Mouse (Mus musculus) liver, embryonic 11.5 days (tissue): ENCODE measurements around the gene Lrrc8a. TPM values are rescaled to one million over a fixed set of nuclear protein-coding genes. Genes with fewer than 3 reads are reported as not detected.

Source experiments
- ATAC-seq: fragments of 200-750 bp; cut with Nextera tagmentation; replicated peaks from 2 replicates; pipeline ENCODE4 v1.8.0; 2017; ENCODE audit warnings: moderate number of reproducible peaks, mild to moderate bottlenecking, moderate TSS enrichment, moderate library complexity; ENCODE audit not compliant: low FRiP score
- DNase-seq: peaks from one replicate; pipeline ENCODE4 v3.0.0-alpha.2; 2017; ENCODE audit warnings: low spot score
- H3K27ac ChIP-seq: fragments of 300-500 bp; sonication (generic); 2 replicates; pipeline ENCODE4 v1.5.1; 2014; ENCODE audit warnings: mild to moderate bottlenecking, low read depth, low read length, control low read depth
- H3K27me3 ChIP-seq: fragments of 300-500 bp; sonication (generic); replicated peaks from 2 replicates; pipeline ENCODE4 v1.6.1; 2014; ENCODE audit warnings: low read length, mixed read lengths; ENCODE audit not compliant: control insufficient read depth, insufficient read depth
- H3K36me3 ChIP-seq: fragments of 300-500 bp; sonication (generic); 2 replicates; pipeline ENCODE4 v1.6.1; 2014; ENCODE audit warnings: mild to moderate bottlenecking, low read length, moderate library complexity, mixed read lengths; ENCODE audit not compliant: control insufficient read depth, insufficient read depth
- H3K4me1 ChIP-seq: fragments of 300-500 bp; sonication (generic); replicated peaks from 2 replicates; pipeline ENCODE4 v1.6.1; 2014; ENCODE audit warnings: low read length, mixed read lengths; ENCODE audit not compliant: control insufficient read depth, insufficient read depth
- H3K4me2 ChIP-seq: fragments of 300-500 bp; sonication (generic); 2 replicates; pipeline ENCODE4 v1.6.1; 2014; ENCODE audit warnings: mild to moderate bottlenecking, control low read depth, moderate library complexity
- H3K4me3 ChIP-seq: fragments of 300-500 bp; sonication (generic); 2 replicates; pipeline ENCODE4 v1.5.1; 2014; ENCODE audit warnings: low read depth, low read length, control low read depth
- H3K9ac ChIP-seq: fragments of 300-500 bp; sonication (generic); 2 replicates; pipeline ENCODE4 v1.6.1; 2014; ENCODE audit warnings: low read depth, low read length, control low read depth
- H3K9me3 ChIP-seq: fragments of 300-500 bp; sonication (generic); 2 replicates; pipeline ENCODE4 v1.6.1; 2016; ENCODE audit warnings: low read length, inconsistent platforms, mixed read lengths; ENCODE audit not compliant: control insufficient read depth
- WGBS: fragments of 180-500 bp; shearing (Covaris S2); extraction: QIAGEN DNeasy Blood & Tissue Kit; methylation state at CpG from one replicate; pipeline ENCODE4 v1.1.7; 2014; 5-methylcytosine and 5-hydroxymethylcytosine counted together
- polyA plus RNA-seq: library from polyadenylated mRNA; unstranded; fragments of >200 nt; fragmentation: Nextera tagmentation; extraction: Ambion mirVana; gene quantifications from 2 replicates; pipeline ENCODE4 v1.2.1, GENCODE M21; 2014

Gene Lrrc8a
- polyA plus RNA-seq, 1 experiment from 2014 or later, result 21.4 TPM

- DNase-seq (no peak), ATAC-seq (no peak)
- Histone ChIP-seq H3K4me3 (peak overlapping the region; percentile 88), H3K9ac (peak overlapping the region; percentile 93), H3K9me3 (no peaks in the 10 kb centered on the region), H3K36me3 (peaks cover 14% of the 10 kb centered on the region; the same call in 1 of the 2 replicates), H3K4me1 (peaks cover 20% of the 10 kb centered on the region), H3K4me2 (peak overlapping the region; percentile 99), H3K27me3 (no peaks in the 10 kb centered on the region), H3K27ac (peak overlapping the region; percentile 75; the same call in 1 of the 2 replicates)
- WGBS, result 0% methylated on average over 10 of the region's 10 CpGs
Observed at GRCm38 (mm10) chr2:30287027-30287373, 49.5 kb downstream of the Lrrc8a start.

GRCm38 (mm10) chr2:30299525-30299924 lies 62.0 kb downstream of the Lrrc8a start:
- no peak overlapping the region for H3K27ac ChIP-seq
- no peak overlapping the region for H3K9ac ChIP-seq
- ATAC-seq (no peak), DNase-seq (no peak)
- H3K36me3 ChIP-seq, result peaks cover 29% of the 10 kb centered on the region
- no peaks in the 10 kb centered on the region for H3K4me1 ChIP-seq
- no peaks in the 10 kb centered on the region for H3K27me3 ChIP-seq
- H3K4me3 ChIP-seq, result no peak overlapping the region
- no peak overlapping the region for H3K4me2 ChIP-seq
- WGBS, result 70% methylated on average over 3 of the region's 3 CpGs
- H3K9me3 ChIP-seq, result no peaks in the 10 kb centered on the region

GRCm38 (mm10) chr2:30299966-30300365 lies 62.5 kb downstream of the Lrrc8a start:
- no peak overlapping the region for H3K4me2 ChIP-seq
- no peak overlapping the region for H3K4me3 ChIP-seq
- H3K27ac ChIP-seq, result no peak overlapping the region
- H3K9me3 ChIP-seq, result no peaks in the 10 kb centered on the region
- no peak overlapping the region for H3K9ac ChIP-seq
- no peak for DNase-seq
- peaks cover 31% of the 10 kb centered on the region for H3K36me3 ChIP-seq
- no peaks in the 10 kb centered on the region for H3K27me3 ChIP-seq
- H3K4me1 ChIP-seq, result no peaks in the 10 kb centered on the region
- no peak for ATAC-seq
- 86% methylated on average over 5 of the region's 5 CpGs for WGBS

GRCm38 (mm10) chr2:30306087-30306486 lies 68.6 kb downstream of the Lrrc8a start:
- no peaks in the 10 kb centered on the region for H3K4me1 ChIP-seq
- no peak overlapping the region for H3K9ac ChIP-seq
- 91% methylated on average over 7 of the region's 7 CpGs for WGBS
- ATAC-seq, result no peak
- no peaks in the 10 kb centered on the region for H3K27me3 ChIP-seq
- no peak overlapping the region for H3K4me2 ChIP-seq
- no peak for DNase-seq
- peaks cover 52% of the 10 kb centered on the region for H3K36me3 ChIP-seq
- no peaks in the 10 kb centered on the region for H3K9me3 ChIP-seq
- no peak overlapping the region for H3K4me3 ChIP-seq
- no peak overlapping the region for H3K27ac ChIP-seq

- Histone ChIP-seq H3K27me3 (no peaks in the 10 kb centered on the region), H3K36me3 (peaks cover 70% of the 10 kb centered on the region), H3K9ac (no peak overlapping the region), H3K27ac (no peak overlapping the region), H3K9me3 (no peaks in the 10 kb centered on the region), H3K4me1 (no peaks in the 10 kb centered on the region), H3K4me2 (no peak overlapping the region), H3K4me3 (no peak overlapping the region)
- 60% methylated on average over 3 of the region's 3 CpGs for WGBS
- no peak for DNase-seq
- ATAC-seq, result no peak
Observed at GRCm38 (mm10) chr2:30309351-30309750, 71.8 kb downstream of the Lrrc8a start.

GRCm38 (mm10) chr2:30311481-30311880 lies 74.0 kb downstream of the Lrrc8a start:
- no peak for ATAC-seq
- 93% methylated on average over 2 of the region's 2 CpGs for WGBS
- peaks cover 74% of the 10 kb centered on the region for H3K36me3 ChIP-seq

More at GRCm38 (mm10) chr2:30311481-30311880, 74.0 kb downstream of the Lrrc8a start:
- Histone ChIP-seq H3K4me3 (no peak overlapping the region), H3K9ac (no peak overlapping the region), H3K4me2 (no peak overlapping the region), H3K9me3 (no peaks in the 10 kb centered on the region), H3K27ac (no peak overlapping the region), H3K4me1 (no peaks in the 10 kb centered on the region), H3K27me3 (no peaks in the 10 kb centered on the region)
- DNase-seq, result no peak

Other genes starting within 250 kb of the Lrrc8a start
- gene Wdr34, start 188.8 kb upstream of the Lrrc8a start, polyA plus RNA-seq, result 22.1 and 25.1 TPM in 2 replicates
- gene Set, start 180.3 kb upstream of the Lrrc8a start, polyA plus RNA-seq, result 641 and 659 TPM in 2 replicates
- gene Pkn3, start 160.0 kb upstream of the Lrrc8a start, polyA plus RNA-seq, result 9.6 and 10.2 TPM in 2 replicates
- 51.9 and 53.7 TPM in 2 replicates for gene Zdhhc12, start 144.1 kb upstream of the Lrrc8a start, polyA plus RNA-seq
- gene Zer1, start 113.1 kb upstream of the Lrrc8a start, polyA plus RNA-seq, result 4.7 and 6.2 TPM in 2 replicates
- 6.9 and 9.2 TPM in 2 replicates for gene Tbc1d13, start 104.0 kb upstream of the Lrrc8a start, polyA plus RNA-seq
- 27.1 and 29.1 TPM in 2 replicates for gene Endog, start 66.2 kb upstream of the Lrrc8a start, polyA plus RNA-seq
- gene Spout1, start 59.3 kb upstream of the Lrrc8a start, polyA plus RNA-seq, result 85.0 and 87.2 TPM in 2 replicates
- 17.7 and 18.2 TPM in 2 replicates for gene Kyat1, start 31.9 kb upstream of the Lrrc8a start, polyA plus RNA-seq
- gene Gm28035, start 2.9 kb downstream of the Lrrc8a start, polyA plus RNA-seq, result 0.16 and 0.23 TPM in 2 replicates
- 10.5 and 11.7 TPM in 2 replicates for gene Phyhd1, start 28.5 kb downstream of the Lrrc8a start, polyA plus RNA-seq
- not detected in 2 replicates for gene Gm28038, start 43.3 kb downstream of the Lrrc8a start, polyA plus RNA-seq
- gene Dolk, start 48.6 kb downstream of the Lrrc8a start, polyA plus RNA-seq, result 24.2 and 25.6 TPM in 2 replicates
- gene Nup188, start 48.7 kb downstream of the Lrrc8a start, polyA plus RNA-seq, result 60.1 and 64.5 TPM in 2 replicates
- 44.0 and 48.9 TPM in 2 replicates for gene Sh3glb2, start 121.6 kb downstream of the Lrrc8a start, polyA plus RNA-seq
- gene Miga2, start 126.5 kb downstream of the Lrrc8a start, polyA plus RNA-seq, result 19.7 and 21.2 TPM in 2 replicates
- 37.6 and 39.9 TPM in 2 replicates for gene Dolpp1, start 154.5 kb downstream of the Lrrc8a start, polyA plus RNA-seq
- 26.1 and 38.3 TPM in 2 replicates for gene Crat, start 178.1 kb downstream of the Lrrc8a start, polyA plus RNA-seq
- gene Ptpa, start 178.3 kb downstream of the Lrrc8a start, polyA plus RNA-seq, result 124 and 135 TPM in 2 replicates
- 1.2 TPM in 2 replicates for gene Ier5l, start 236.5 kb downstream of the Lrrc8a start, polyA plus RNA-seq